Mouse (Mus musculus) kidney, adult 2 months (tissue): ENCODE measurements around the gene Smug1.

ENCODE experiments used
- CTCF ChIP-seq: fragments of 200-500 bp; conservative IDR thresholded peaks from 2 replicates; pipeline ENCODE4 v1.5.1; 2011; ENCODE audit warnings: low read depth, mild to moderate bottlenecking, control low read depth, low read length, moderate library complexity, mixed read lengths; ENCODE audit not compliant: insufficient read depth, insufficient read length
- POLR2A ChIP-seq: fragments of 200-500 bp; IDR thresholded peaks from one replicate; pipeline ENCODE4 v1.6.1; 2011; ENCODE audit warnings: low read depth, low read length, control low read depth

DNA sequence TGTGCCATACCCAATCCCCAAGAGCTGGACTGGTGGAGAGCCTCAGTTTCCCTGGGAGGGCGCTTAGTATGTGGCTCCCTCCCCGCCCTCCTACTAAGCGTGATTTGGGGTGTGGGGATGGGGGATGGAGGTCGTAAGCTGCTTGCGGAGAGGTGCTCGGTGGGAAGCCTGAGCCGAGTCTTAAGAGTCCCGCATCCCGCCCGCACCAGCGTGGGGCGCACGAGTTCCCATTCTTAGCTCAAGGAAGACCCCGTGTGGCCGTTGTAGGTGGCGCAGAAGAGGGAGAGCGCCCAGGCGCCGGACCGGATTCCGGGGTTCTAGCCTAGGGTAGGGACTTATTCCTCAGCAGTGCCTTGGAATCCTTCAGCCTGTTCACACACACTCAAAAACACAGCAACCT is 16.2 kb upstream of the Smug1 start:
- TF ChIP-seq CTCF (peak; percentile 55), POLR2A (no peak)
